Mouse (Mus musculus): Measurements from ENCODE around the gene Sulf2. TPM values are rescaled to one million over a fixed set of nuclear protein-coding genes. Genes with fewer than 3 reads are reported as not detected.

Gene Sulf2
- total RNA-seq, 2 experiments from 2014 or later: 50.8 to 108 TPM

GRCm38 (mm10) chr2:166092412-166092811 is 63.1 kb downstream of the Sulf2 start:
- no peak for DNase-seq (ENCODE audit: low spot score in 2 of 2)

- DNase-seq (ENCODE audit: low spot score in 2 of 2): no peak
These were observed 63.9 kb downstream of the Sulf2 start for GRCm38 (mm10) chr2:166091599-166091998.

- no peak for DNase-seq (ENCODE audit: low spot score in 2 of 2)
These were observed 65.3 kb downstream of the Sulf2 start for GRCm38 (mm10) chr2:166090131-166090581.

GRCm38 (mm10) chr2:166088991-166089390 is 66.5 kb downstream of the Sulf2 start:
- no peak for DNase-seq (ENCODE audit: low spot score in 2 of 2)

- peak in 1 of 2 experiments; percentile 34 for DNase-seq (ENCODE audit: low spot score in 2 of 2)
These were observed 68.8 kb downstream of the Sulf2 start for GRCm38 (mm10) chr2:166086457-166087233.

- DNase-seq (ENCODE audit: low spot score in 2 of 2): no peak
These were observed 69.7 kb downstream of the Sulf2 start for GRCm38 (mm10) chr2:166085780-166086179.

GRCm38 (mm10) chr2:166084964-166085363 is 70.5 kb downstream of the Sulf2 start:
- DNase-seq (ENCODE audit: low spot score in 2 of 2): peak; percentile 67 to 73

- DNase-seq (ENCODE audit: low spot score in 2 of 2): no peak
These were observed 71.4 kb downstream of the Sulf2 start for GRCm38 (mm10) chr2:166084111-166084510.

GRCm38 (mm10) chr2:166083542-166084031 is 71.9 kb downstream of the Sulf2 start:
- no peak for DNase-seq (ENCODE audit: low spot score in 2 of 2)

GRCm38 (mm10) chr2:166082661-166083060 is 72.8 kb downstream of the Sulf2 start:
- DNase-seq (ENCODE audit: low spot score in 2 of 2): no peak

GRCm38 (mm10) chr2:166082193-166082592 is 73.3 kb downstream of the Sulf2 start:
- peak; percentile 84 to 86 for DNase-seq (ENCODE audit: low spot score in 2 of 2)

- DNase-seq (ENCODE audit: low spot score in 2 of 2): peak; percentile 60 to 69
These were observed 74.3 kb downstream of the Sulf2 start for GRCm38 (mm10) chr2:166080967-166081750.

- peak in 1 of 2 experiments; percentile 55 for DNase-seq (ENCODE audit: low spot score in 2 of 2)
These were observed 75.2 kb downstream of the Sulf2 start for GRCm38 (mm10) chr2:166079961-166080885.

- DNase-seq (ENCODE audit: low spot score in 2 of 2): no peak
These were observed 76.2 kb downstream of the Sulf2 start for GRCm38 (mm10) chr2:166079231-166079630.

GRCm38 (mm10) chr2:166077371-166077770 is 78.1 kb downstream of the Sulf2 start:
- DNase-seq (ENCODE audit: low spot score in 2 of 2): no peak

- DNase-seq (ENCODE audit: low spot score in 2 of 2): no peak
These were observed 81.1 kb downstream of the Sulf2 start for GRCm38 (mm10) chr2:166074322-166074721.

GRCm38 (mm10) chr2:166073082-166073481 is 82.4 kb downstream of the Sulf2 start:
- no peak for DNase-seq (ENCODE audit: low spot score in 2 of 2)

GRCm38 (mm10) chr2:166071889-166072288 is 83.6 kb downstream of the Sulf2 start:
- no peak for DNase-seq (ENCODE audit: low spot score in 2 of 2)

- DNase-seq (ENCODE audit: low spot score in 2 of 2): no peak
These were observed 84.0 kb downstream of the Sulf2 start for GRCm38 (mm10) chr2:166071481-166071880.

GRCm38 (mm10) chr2:166069738-166070137 is 85.7 kb downstream of the Sulf2 start:
- DNase-seq (ENCODE audit: low spot score in 2 of 2): no peak

- no peak for DNase-seq (ENCODE audit: low spot score in 2 of 2)
These were observed 86.3 kb downstream of the Sulf2 start for GRCm38 (mm10) chr2:166069164-166069563.
